Mouse (Mus musculus) cerebellum, adult 8-10 months (tissue): ENCODE results near the gene Pomgnt1.

Experiments used
- DNase-seq: peaks from one replicate; pipeline ENCODE4 v3.0.0; 2022

Gene Pomgnt1

GRCm38 (mm10) chr4:116140801-116141574, 17.3 kb downstream of the Pomgnt1 start:
- DNase-seq = no peak

- no peak for DNase-seq
These were observed 18.1 kb downstream of the Pomgnt1 start for GRCm38 (mm10) chr4:116141736-116142135.

- no peak for DNase-seq
These were observed 18.6 kb downstream of the Pomgnt1 start for GRCm38 (mm10) chr4:116142269-116142668.

GRCm38 (mm10) chr4:116143317-116143811, 19.7 kb downstream of the Pomgnt1 start:
- peak; percentile 94 for DNase-seq

GRCm38 (mm10) chr4:116143891-116144717, 20.5 kb downstream of the Pomgnt1 start:
- DNase-seq = peak; percentile 82

- no peak for DNase-seq
These were observed 26.1 kb downstream of the Pomgnt1 start for GRCm38 (mm10) chr4:116149812-116150155.

- DNase-seq = peak; percentile 65
These were observed 26.7 kb downstream of the Pomgnt1 start for GRCm38 (mm10) chr4:116150156-116150861.

- DNase-seq = no peak
These were observed 27.2 kb downstream of the Pomgnt1 start for GRCm38 (mm10) chr4:116150862-116151221.

GRCm38 (mm10) chr4:116151238-116151637, 27.6 kb downstream of the Pomgnt1 start, which contains the start of gene Lurap1:
Gene Lurap1 (minus strand): TSS chr4:116151338.
- DNase-seq = no peak

- no peak for DNase-seq
These were observed 29.1 kb downstream of the Pomgnt1 start for GRCm38 (mm10) chr4:116152702-116153101.

GRCm38 (mm10) chr4:116157882-116158281, 34.2 kb downstream of the Pomgnt1 start:
- no peak for DNase-seq

- DNase-seq = no peak
These were observed 36.3 kb downstream of the Pomgnt1 start for GRCm38 (mm10) chr4:116159912-116160311.

- DNase-seq = no peak
These were observed 37.1 kb downstream of the Pomgnt1 start for GRCm38 (mm10) chr4:116160769-116161168.

GRCm38 (mm10) chr4:116162142-116162541, 38.5 kb downstream of the Pomgnt1 start:
- no peak for DNase-seq

GRCm38 (mm10) chr4:116164759-116165554, 41.3 kb downstream of the Pomgnt1 start:
- no peak for DNase-seq

GRCm38 (mm10) chr4:116165708-116166407, 42.2 kb downstream of the Pomgnt1 start:
- DNase-seq = no peak

GRCm38 (mm10) chr4:116167404-116167803, 43.8 kb downstream of the Pomgnt1 start, which contains the start of gene Tspan1:
Gene Tspan1 (minus strand): TSS chr4:116167601.
- DNase-seq = no peak

GRCm38 (mm10) chr4:116168617-116169352, 45.1 kb downstream of the Pomgnt1 start:
- DNase-seq = peak; percentile 86

- no peak for DNase-seq
These were observed 45.7 kb downstream of the Pomgnt1 start for GRCm38 (mm10) chr4:116169353-116169672.

GRCm38 (mm10) chr4:116173072-116173471, 49.4 kb downstream of the Pomgnt1 start, which contains the start of the genes 1700042G07Rik and Gm49337:
Gene 1700042G07Rik (plus strand): TSS chr4:116173372.
Gene Gm49337 (plus strand): TSS chr4:116173384.
- DNase-seq = no peak

GRCm38 (mm10) chr4:116173752-116174151, 50.1 kb downstream of the Pomgnt1 start:
- no peak for DNase-seq
